Mouse (Mus musculus): ENCODE data around the gene Adgrl1. TPM values are rescaled to one million over a fixed set of nuclear protein-coding genes. Genes with fewer than 3 reads are reported as not detected.
A peak's percentile ranks its signal among the peaks of the same experiment; 100 is the strongest.

The Adgrl1 gene
- total and polyA plus RNA-seq, 3 experiments, result 21.7 to 35.3 TPM; not detected in 1

DNA sequence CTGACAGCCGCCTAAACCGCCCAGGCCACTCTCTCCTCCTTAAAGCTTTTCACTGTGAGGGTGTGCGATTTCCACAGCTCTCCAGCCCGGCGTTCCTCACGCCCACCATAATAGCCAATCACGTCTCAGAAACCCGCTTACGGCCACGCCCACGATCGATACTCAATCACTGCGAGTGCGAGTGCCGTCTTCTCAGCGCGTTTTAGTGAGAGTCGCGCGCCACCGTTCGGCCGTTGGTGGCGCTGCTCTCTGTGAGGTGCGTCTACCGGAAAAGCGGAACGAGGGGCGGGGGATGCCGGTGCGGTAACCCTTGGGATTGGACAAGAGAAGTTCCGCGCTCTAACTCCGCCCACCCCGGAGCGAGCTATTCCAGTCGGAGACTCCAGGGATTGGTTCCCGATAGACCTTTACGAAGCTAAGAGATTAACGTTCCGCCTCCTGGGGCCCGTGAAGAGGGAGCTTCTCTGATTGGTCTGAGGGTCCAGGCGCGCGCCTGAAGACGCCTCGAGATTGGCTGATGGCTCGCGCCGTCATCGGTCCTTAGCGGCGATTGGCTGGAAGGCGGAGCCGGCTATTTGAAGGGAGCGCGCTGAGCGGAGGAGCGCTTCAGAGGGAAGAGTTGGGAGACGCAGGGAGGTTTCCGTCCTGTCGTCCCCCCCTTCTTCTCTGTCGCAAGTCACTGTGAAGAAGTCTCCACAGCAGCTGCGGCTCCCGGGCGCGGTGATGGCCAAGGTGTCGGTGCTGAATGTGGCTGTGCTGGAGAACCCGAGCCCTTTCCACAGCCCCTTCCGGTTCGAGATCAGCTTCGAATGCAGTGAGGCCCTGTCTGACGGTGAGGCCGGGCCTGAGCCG is 55.4 kb downstream of the Adgrl1 start, which contains the start of the genes Gm10644 and Asf1b (continued):
- TF ChIP-seq EP300 (IDR thresholded peaks at IDR 0.05; ENCODE audit: low read depth in 1 of 2, low read length in 2 of 2), result no peak
- no peak for TF ChIP-seq MAFK (IDR thresholded peaks at IDR 0.05; ENCODE audit: borderline replicate concordance, low read depth, low read length)
- no peak for TF ChIP-seq USF2 (IDR thresholded peaks at IDR 0.05; ENCODE audit: borderline replicate concordance in 1 of 2, insufficient read depth in 1 of 2, low read depth in 1 of 2, low read length in 2 of 2)
- peak; percentile 89 for TF ChIP-seq RCOR1 (IDR thresholded peaks at IDR 0.05; ENCODE audit: low read depth, low read length)

DNA sequence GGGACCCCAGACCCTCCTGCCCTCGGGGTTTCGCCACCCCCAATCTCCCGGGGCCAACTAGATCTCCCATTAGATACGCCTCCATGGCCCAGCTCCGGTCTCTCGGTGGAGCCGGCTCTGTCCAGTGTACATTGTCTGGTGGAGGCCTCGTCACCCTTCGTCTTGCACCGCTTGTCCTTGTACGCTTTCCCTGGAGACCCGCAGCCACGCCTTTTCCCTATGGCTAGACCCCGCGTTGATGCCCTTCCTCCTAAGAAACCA is 56.0 kb downstream of the Adgrl1 start:
- Histone ChIP-seq H3K36me3 (ENCODE audit: control insufficient read depth in 1 of 2, insufficient read depth in 2 of 2, low read length in 2 of 2) (peaks cover 0 to 8% of the 10 kb centered on the region in 2 experiments; a peak in 3 of 4 replicates), H3K27ac (ENCODE audit: control insufficient read depth, low read depth, low read length) (peak overlapping the region; percentile 45), H3K27me3 (ENCODE audit: control insufficient read depth in 1 of 2, insufficient read depth in 2 of 2, low read length in 2 of 2) (no peaks in the 10 kb centered on the region), H3K9ac (ENCODE audit: control insufficient read depth, low read depth, low read length, poor library complexity, severe bottlenecking) (peak overlapping the region; percentile 76), H3K4me1 (ENCODE audit: control insufficient read depth in 1 of 2, insufficient read depth in 2 of 2, low read length in 2 of 2) (peaks cover 4 to 7% of the 10 kb centered on the region in 2 experiments; a peak in 3 of 4 replicates), H3K9me3 (replicated peaks; ENCODE audit: insufficient read depth, low read length) (no peaks in the 10 kb centered on the region), H3K4me3 (ENCODE audit: control insufficient read depth in 1 of 2, insufficient read depth in 1 of 2, low read depth in 2 of 2, low read length in 2 of 2) (peak overlapping the region; percentile 78 to 84), H3K79me2 (ENCODE audit: control insufficient read depth, insufficient read depth, low read length, poor library complexity) (peaks cover 23% of the 10 kb centered on the region)
- no peak for DNase-seq (ENCODE audit: low read depth, low spot score)
- TF ChIP-seq NELFE (IDR thresholded peaks at IDR 0.05; ENCODE audit: low read depth, low read length) (no peak), MEF2A (IDR thresholded peaks at IDR 0.05; ENCODE audit: extremely low read depth, insufficient replicate concordance, low read depth, low read length, poor library complexity, severe bottlenecking) (no peak), UBTF (IDR thresholded peaks at IDR 0.05; ENCODE audit: borderline replicate concordance, insufficient read depth, low read depth, low read length) (no peak), HCFC1 (IDR thresholded peaks at IDR 0.05; ENCODE audit: low read depth, low read length) (no peak)

DNA sequence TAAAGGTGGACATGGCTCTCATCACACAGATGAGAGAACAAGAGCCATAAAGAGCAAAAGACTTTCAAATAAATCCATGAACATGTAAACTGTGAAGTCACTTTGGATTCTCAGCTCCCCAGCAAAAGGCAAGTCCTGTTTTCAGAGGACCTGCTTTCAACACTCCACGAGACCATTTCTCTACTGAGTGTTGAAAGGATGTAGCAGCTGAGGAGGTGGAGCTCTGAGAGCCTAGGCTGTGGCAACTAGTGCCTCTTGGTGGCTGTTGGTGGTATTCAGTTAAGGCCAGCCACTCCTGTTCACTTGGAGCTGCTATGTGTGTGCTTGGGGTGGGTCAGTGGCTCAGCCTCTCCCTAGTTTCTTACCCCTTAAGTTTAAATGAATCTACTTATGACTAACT is 56.9 kb downstream of the Adgrl1 start:
- Histone ChIP-seq H3K9me3 (replicated peaks; ENCODE audit: insufficient read depth, low read length) (no peaks in the 10 kb centered on the region), H3K9ac (ENCODE audit: control insufficient read depth, low read depth, low read length, poor library complexity, severe bottlenecking) (peak overlapping the region; percentile 76), H3K4me3 (ENCODE audit: control insufficient read depth in 1 of 2, insufficient read depth in 1 of 2, low read depth in 2 of 2, low read length in 2 of 2) (peak overlapping the region; percentile 78 to 84), H3K27me3 (ENCODE audit: control insufficient read depth in 1 of 2, insufficient read depth in 2 of 2, low read length in 2 of 2) (no peaks in the 10 kb centered on the region), H3K79me2 (ENCODE audit: control insufficient read depth, insufficient read depth, low read length, poor library complexity) (peaks cover 23% of the 10 kb centered on the region), H3K4me1 (ENCODE audit: control insufficient read depth in 1 of 2, insufficient read depth in 2 of 2, low read length in 2 of 2) (peaks cover 4 to 7% of the 10 kb centered on the region in 2 experiments; a peak in 3 of 4 replicates), H3K27ac (ENCODE audit: control insufficient read depth, low read depth, low read length) (no peak overlapping the region), H3K36me3 (ENCODE audit: control insufficient read depth in 1 of 2, insufficient read depth in 2 of 2, low read length in 2 of 2) (peaks cover 0 to 8% of the 10 kb centered on the region in 2 experiments; a peak in 3 of 4 replicates)
- DNase-seq (ENCODE audit: low read depth, low spot score), result peak; percentile 82
- no peak for TF ChIP-seq KAT2A (conservative IDR thresholded peaks at IDR 0.05; ENCODE audit: low read depth, low read length)
- no peak for TF ChIP-seq MYC (IDR thresholded peaks at IDR 0.05; ENCODE audit: low read depth, low read length)
- TF ChIP-seq USF2 (IDR thresholded peaks at IDR 0.05; ENCODE audit: borderline replicate concordance in 1 of 2, insufficient read depth in 1 of 2, low read depth in 1 of 2, low read length in 2 of 2), result no peak
- peak; percentile 59 for TF ChIP-seq SMC3 (IDR thresholded peaks at IDR 0.05; ENCODE audit: low read depth, low read length)
- peak; percentile 32 for TF ChIP-seq RAD21 (IDR thresholded peaks at IDR 0.05; ENCODE audit: low read depth, low read length)
- TF ChIP-seq POLR2AphosphoS2 (IDR thresholded peaks at IDR 0.05; ENCODE audit: low read length), result no peak
- TF ChIP-seq BHLHE40 (IDR thresholded peaks at IDR 0.05; ENCODE audit: borderline replicate concordance, low read depth, low read length), result no peak
- TF ChIP-seq POLR2A (IDR thresholded peaks at IDR 0.05; ENCODE audit: control insufficient read depth in 1 of 2, insufficient read depth in 1 of 2, low read depth in 1 of 2, low read length in 2 of 2, poor library complexity in 1 of 2), result no peak
- TF ChIP-seq POLR2AphosphoS5 (IDR thresholded peaks at IDR 0.05; ENCODE audit: borderline replicate concordance, low read depth, low read length), result no peak
- TF ChIP-seq CTCF (IDR thresholded peaks at IDR 0.05 in 2 of 3, conservative IDR thresholded peaks at IDR 0.05 in 1 of 3; ENCODE audit: control insufficient read depth in 1 of 3, insufficient read depth in 1 of 3, low read depth in 2 of 3, low read length in 3 of 3, poor library complexity in 1 of 3, severe bottlenecking in 1 of 3), result peak; percentile 22 to 59 (median 31); a peak in 4 of 6 replicates
- TF ChIP-seq MEF2A (IDR thresholded peaks at IDR 0.05; ENCODE audit: extremely low read depth, insufficient replicate concordance, low read depth, low read length, poor library complexity, severe bottlenecking), result no peak
- no peak for TF ChIP-seq E2F4 (IDR thresholded peaks at IDR 0.05; ENCODE audit: borderline replicate concordance, low read depth, low read length)
- TF ChIP-seq JUND (IDR thresholded peaks at IDR 0.05; ENCODE audit: low read depth, low read length), result no peak
- no peak for TF ChIP-seq CHD2 (IDR thresholded peaks at IDR 0.05; ENCODE audit: low read length)
- no peak for TF ChIP-seq TBP (IDR thresholded peaks at IDR 0.05; ENCODE audit: low read depth, low read length)
- no peak for TF ChIP-seq UBTF (IDR thresholded peaks at IDR 0.05; ENCODE audit: borderline replicate concordance, insufficient read depth, low read depth, low read length)
- TF ChIP-seq RCOR1 (IDR thresholded peaks at IDR 0.05; ENCODE audit: low read depth, low read length), result no peak
- TF ChIP-seq MXI1 (IDR thresholded peaks at IDR 0.05; ENCODE audit: low read depth, low read length), result peak; percentile 40; the same call in 1 of the 2 replicates
- peak; percentile 65 for TF ChIP-seq SIN3A (IDR thresholded peaks at IDR 0.05; ENCODE audit: low read length)
- TF ChIP-seq ZKSCAN1 (IDR thresholded peaks at IDR 0.05; ENCODE audit: low read depth, low read length), result no peak
- no peak for TF ChIP-seq ETS1 (IDR thresholded peaks at IDR 0.05; ENCODE audit: low read depth, low read length)
- TF ChIP-seq MAX (IDR thresholded peaks at IDR 0.05; ENCODE audit: low read length), result 0 out of 2 replicates have a peak, but pooled peaks have one; percentile 11
- no peak for TF ChIP-seq GABPA (IDR thresholded peaks at IDR 0.05; ENCODE audit: low read depth, low read length)

Measured in MEL (cell line).